Mouse (Mus musculus) cerebellum, adult 9-10 months (tissue): ENCODE data around the gene Adh6b.

Experiments used
- DNase-seq: peaks from one replicate; pipeline ENCODE4 v3.0.0; 2022

The Adh6b gene

GRCm38 (mm10) chr3:138341471-138341870 is at the start of gene Adh6b:
Gene Adh6b, plus strand, starts transcription at chr3:138341775.
- no peak for DNase-seq

- no peak for DNase-seq
Measured at GRCm38 (mm10) chr3:138293298-138293895, 48.2 kb upstream of the Adh6b start.

- DNase-seq: no peak
Measured at GRCm38 (mm10) chr3:138300130-138300529, 41.4 kb upstream of the Adh6b start.

- no peak for DNase-seq
Measured at GRCm38 (mm10) chr3:138302676-138303075, 38.9 kb upstream of the Adh6b start.

- no peak for DNase-seq
Measured at GRCm38 (mm10) chr3:138303771-138304488, 37.6 kb upstream of the Adh6b start.

DNA sequence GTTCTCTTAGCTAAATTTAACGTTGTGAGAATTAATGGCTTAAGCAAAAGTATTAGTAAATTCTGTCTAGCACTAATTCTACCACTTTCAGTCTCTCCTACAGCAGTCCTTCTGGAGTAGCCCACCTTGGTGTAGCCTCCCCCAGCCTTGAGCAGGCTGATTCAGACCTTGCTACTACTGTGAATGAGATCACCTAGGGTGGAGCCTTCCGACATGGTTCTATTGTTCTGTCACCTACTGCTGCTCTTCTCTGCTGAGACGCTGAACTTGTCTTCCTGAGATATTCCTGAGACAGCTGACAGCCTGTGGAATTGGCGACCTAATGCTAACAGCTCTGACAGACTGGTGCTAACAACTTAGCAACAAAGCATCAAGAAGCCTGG is 37.1 kb upstream of the Adh6b start:
- DNase-seq: no peak

GRCm38 (mm10) chr3:138305486-138306289 is 35.9 kb upstream of the Adh6b start:
- DNase-seq: no peak

GRCm38 (mm10) chr3:138306290-138306683 is 35.3 kb upstream of the Adh6b start:
- DNase-seq: no peak

DNA sequence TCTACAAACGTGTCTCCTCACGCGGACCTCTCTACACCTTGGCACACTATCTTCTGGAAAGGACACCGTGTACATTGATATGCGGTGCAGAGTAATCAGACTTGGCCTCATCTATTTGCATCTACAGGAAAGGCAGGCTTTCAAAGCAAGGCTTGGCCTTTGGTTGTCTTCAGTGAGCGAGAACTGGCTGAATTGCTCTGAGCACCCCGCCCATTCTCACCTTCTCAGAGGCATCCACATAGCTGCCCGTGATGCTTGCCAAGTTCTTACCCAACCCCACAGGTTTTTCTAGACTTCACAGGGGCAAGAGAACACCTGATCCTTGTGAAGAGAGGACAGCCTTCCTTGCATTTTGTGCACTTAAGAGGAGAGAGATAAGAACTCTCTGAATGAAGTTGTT is 31.7 kb upstream of the Adh6b start:
- no peak for DNase-seq

DNA sequence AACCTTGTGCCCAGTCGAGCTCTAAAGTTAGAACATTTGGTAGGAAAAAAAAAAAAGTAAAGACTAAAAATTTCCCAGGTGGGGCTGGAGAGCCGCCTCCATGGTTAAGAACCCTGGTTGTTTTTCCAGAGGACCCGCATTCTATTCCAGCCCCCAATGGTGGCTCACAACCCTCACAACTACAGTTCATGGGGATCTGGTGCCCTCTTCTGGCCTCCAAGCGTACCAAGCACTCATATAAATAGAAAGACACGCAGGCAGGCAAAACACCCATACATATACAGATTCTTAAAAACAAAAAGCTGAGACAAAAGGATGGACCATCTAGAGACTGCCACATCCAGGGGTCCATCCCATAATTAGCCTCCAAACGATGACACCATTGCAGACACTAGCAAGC is 30.6 kb upstream of the Adh6b start:
- no peak for DNase-seq

- DNase-seq: no peak
Measured at GRCm38 (mm10) chr3:138312965-138313364, 28.6 kb upstream of the Adh6b start, which contains the start of gene Adh6a. Gene Adh6a, plus strand, starts transcription at chr3:138313286.

DNA sequence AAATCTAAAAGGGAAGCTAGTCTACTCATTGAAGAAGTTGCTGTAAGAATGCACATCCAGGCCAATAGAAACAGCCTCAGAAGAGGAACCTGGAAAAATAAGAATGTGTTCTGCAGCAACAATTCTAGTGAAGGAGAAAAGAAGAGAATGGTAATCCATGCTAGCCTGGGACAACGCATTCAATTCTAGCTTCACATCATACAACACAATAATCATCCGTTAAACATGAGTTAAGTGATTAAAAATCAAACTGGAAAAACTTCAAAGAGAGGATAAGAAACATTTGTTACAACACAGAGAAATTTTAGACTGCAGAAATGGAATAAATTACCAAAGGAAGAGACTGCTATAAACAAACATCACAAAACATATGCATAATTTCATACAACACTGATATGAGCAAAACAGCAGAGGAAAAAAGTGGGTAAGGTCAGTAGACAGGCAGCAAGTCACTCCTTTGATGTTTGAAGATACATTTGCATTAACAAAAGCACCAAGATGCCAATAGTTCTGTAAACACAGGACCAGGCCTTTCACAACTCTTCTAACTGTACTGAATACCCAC is 24.6 kb upstream of the Adh6b start:
- no peak for DNase-seq

GRCm38 (mm10) chr3:138325001-138325400 is 16.6 kb upstream of the Adh6b start:
- DNase-seq: no peak

- no peak for DNase-seq
Measured at GRCm38 (mm10) chr3:138325466-138325865, 16.1 kb upstream of the Adh6b start.

DNA sequence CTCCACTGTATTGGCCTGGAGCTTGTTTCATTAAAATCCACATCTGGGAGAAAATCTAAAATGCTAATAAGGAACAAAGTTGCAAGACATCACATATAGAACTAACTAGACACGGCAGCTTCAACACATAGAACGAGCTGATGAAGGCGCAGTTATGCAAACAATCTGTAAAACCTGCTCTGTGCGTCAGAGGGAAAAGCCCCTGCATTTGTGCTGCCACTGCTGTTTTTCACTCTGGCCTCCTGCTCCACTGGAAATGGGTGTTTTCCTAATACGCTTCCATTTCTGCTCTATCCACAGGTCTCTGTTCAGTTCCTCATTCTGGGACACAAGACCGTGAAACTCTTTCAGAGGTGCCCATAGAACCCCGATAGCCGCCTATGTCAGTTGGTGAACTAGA is 7.7 kb upstream of the Adh6b start:
- DNase-seq: no peak

DNA sequence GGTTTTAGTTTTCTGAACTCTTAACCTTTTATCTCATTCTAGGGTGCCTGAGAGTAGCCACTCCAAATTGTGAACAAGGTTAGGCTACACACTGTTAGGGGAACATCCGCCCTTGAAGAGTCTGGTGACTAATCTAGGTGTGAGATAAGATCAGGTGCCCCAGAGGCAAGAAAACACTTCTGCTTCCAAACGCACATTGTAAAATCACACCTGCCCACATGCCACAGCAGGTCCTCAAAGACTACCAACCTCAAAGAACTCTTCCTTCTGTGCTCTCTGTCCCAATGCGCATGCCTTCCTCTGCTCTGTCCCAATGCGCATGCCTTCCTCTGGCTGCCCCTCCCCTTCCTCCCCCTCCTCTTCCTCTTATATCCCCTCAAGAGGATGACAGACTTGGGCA is 7.3 kb upstream of the Adh6b start:
- DNase-seq: no peak

GRCm38 (mm10) chr3:138335566-138335965 is 6.0 kb upstream of the Adh6b start:
- no peak for DNase-seq

GRCm38 (mm10) chr3:138336104-138336754 is 5.3 kb upstream of the Adh6b start:
- no peak for DNase-seq

DNA sequence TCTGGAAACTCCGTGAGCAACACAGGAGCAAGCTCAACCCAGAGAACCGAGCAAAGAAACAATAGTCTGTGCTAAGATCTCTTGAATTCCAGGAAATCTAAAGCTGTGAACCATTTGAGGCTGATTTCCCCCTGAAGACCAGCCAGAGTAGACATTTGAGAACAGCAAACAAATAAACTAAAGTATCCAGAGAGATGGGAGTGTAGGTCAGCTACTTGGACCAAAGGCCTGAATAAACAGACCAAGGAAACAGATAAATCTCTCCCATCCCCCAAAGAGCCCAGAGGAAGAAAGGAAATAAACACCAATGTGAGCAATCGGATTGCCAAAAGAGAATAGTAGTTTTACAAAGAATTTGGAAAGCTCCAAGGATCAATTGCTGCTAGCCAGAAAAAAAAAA is 5.5 kb downstream of the Adh6b start:
- DNase-seq: no peak

- DNase-seq: no peak
Measured at GRCm38 (mm10) chr3:138352012-138352809, 10.6 kb downstream of the Adh6b start.

DNA sequence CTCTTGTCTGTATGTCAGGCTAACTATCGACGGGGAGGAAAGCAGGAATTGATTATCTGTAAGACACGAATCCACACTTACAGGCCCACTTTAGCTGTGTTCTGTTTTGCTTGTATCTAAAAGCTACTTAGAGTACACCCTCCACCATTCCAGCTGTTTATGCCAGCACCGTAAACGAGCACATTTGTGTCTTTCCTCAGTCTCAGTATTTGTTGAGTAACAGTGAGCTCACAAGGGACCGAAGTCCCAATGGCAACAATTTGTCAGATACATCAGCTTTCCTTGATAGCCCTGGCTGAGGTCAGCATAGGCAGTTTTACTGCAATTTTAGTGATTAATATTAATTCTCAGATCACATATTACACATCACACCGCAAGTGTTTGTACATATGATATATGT is 17.3 kb downstream of the Adh6b start:
- DNase-seq: no peak

DNA sequence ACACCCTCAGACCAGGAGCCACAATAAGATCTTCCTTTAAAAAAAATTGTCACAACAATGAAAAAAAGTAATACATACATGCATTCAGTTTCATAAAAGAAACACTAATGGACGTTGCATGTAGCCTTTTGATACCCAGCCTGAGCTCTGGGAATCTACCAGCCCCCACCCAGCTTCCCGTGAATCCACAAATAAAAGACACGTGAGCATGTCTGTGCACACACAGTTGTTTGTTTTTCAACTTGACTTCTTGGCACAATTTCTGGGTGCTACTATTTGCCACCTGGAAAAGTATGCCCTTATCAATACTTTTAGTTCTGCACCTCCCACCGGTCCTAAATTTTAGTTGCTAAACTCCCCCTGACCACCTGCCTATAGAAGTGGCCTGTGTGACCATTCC is 19.1 kb downstream of the Adh6b start:
- DNase-seq: no peak
